Mouse (Mus musculus): Measurements from ENCODE around the gene Zfp704. TPM values are rescaled to one million over a fixed set of nuclear protein-coding genes. Genes with fewer than 3 reads are reported as not detected.

The Zfp704 gene
- 4.5 and 5.7 TPM in 2 replicates for polyA plus RNA-seq (2012; rRNA removed; ENCODE audit: low replicate concordance)

GRCm38 (mm10) chr3:9609581-9610341, at the start of gene Zfp704:
TSS of gene Zfp704 (minus strand) at chr3:9610085.

